Mouse (Mus musculus): ENCODE results near the gene Ctf2. TPM values are rescaled to one million over a fixed set of nuclear protein-coding genes. Genes with fewer than 3 reads are reported as not detected.

Ctf2 gene
- polyA plus RNA-seq, 2 experiments from 2014 or later, result not detected

DNA sequence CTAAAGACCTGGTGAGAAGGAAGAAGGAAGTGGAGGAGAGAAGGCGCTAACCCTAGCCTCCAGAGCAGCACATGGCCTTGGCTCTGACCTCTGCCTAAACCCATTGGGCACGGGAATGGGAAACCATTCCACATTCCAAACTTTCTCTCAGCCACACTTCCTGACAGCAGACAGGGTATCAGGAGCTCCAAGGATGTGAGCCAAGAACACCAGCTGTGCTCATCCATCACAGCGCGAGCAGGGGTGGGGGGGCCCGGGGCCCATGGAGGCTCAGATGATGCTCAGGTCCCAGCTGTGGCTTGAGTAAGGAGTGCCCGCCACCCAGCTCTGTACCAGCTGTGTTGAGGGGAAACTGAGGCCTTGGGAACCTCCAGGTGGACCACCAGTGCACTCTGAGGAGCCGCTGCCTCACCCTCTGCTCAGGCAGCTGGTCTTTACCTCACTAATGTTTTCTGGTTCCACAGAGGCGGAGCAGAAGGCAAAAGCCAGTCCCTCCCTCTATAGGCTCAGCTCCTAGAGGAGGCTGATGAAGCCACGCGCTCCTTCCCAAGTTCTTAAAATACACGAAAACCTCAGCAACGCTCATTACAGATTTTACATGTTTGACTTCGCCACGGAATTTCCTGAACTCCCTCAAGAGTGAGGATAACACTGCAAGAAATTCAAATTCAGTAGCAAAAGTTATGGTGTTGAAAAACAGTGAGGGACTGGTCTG, 46.5 kb downstream of the Ctf2 start:
- ATAC-seq, result no peak

DNA sequence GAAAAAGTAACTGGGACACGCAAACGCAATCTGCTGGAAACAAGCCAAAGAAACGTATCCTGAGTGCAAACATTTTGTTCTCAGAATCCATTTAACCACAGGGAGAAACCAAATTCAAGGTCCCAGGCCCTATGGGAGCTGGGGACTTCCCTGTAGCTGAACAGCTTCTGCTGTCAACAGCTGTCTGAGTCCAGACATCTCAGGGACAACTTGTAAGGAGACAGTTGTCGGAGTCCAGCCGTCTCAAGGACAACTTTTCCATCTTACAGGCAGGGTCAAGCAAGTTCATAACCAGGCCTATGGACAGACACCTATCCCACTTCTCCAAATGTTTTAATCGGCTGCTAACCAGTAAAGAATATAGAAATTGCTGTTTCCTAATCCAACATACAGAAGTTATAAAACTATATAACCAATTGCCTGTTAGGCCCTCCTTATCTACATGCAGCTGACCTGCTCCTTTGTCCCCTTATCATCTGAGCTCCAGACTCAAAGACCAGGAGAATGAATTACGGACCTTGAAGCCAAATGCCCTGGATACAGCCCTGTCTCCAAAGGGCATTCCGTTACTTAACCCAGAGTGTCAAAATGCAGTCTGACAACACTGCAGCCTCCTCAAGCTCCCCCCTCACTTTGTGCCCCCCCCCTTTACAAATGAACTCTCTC, 49.9 kb downstream of the Ctf2 start:
- ATAC-seq, result no peak

DNA sequence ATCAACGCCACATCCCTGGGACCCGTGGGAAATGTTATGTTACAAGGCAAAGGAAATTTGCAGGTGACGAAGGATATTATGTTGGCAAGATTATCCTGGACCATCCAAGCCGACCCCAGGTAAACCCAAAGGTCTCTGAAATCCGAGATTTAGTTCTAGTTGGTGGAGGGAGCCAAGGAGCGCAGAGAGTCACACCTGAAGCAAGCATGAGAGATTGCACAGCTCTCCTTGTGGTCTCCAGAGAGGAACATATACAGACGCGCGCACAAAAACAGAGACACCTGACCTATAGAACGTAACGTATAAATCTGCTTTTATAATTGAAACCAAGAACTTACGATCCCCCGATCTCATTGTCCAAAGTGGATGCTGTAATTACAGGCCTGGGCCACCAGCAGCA, 51.4 kb downstream of the Ctf2 start:
- no peak for ATAC-seq

DNA sequence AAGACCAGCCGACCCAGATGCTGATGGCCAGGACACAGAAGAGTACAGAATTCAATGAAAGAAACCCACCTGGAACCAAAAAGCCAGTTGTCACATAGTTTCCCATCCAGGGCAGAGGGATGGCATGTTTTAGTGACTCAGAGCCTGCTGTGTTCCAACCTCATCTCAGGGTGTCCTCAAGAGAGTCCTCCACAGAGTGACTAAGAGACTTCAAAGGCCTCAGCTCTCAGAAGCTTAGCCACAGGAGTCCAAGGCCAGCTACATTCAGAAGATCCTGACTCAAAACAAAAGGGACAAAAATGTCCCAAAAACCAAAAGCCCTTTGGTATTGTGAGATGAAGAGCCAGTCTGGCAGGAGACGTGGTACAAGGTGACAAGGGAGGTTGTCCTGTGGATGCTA, 53.2 kb downstream of the Ctf2 start:
- ATAC-seq, result no peak

DNA sequence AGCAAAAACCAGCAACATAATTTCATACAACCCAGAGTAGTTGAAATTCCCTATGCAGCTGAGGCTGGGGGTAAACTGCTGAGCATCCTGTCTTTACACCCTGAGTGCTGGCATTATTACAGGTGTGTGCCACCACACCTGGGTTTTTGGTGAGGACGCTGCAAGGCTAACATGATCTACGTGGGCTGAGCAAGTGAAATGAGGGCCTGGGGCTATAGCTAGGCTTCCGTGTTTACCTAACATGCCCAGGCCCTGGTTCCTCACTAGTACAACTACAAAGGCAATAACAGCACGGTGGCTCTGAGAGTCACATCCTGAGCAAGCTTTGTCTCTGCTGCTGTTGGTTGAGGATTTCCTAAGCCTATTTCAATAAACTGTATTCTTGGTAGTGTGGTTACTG, 54.4 kb downstream of the Ctf2 start:
- no peak for ATAC-seq

DNA sequence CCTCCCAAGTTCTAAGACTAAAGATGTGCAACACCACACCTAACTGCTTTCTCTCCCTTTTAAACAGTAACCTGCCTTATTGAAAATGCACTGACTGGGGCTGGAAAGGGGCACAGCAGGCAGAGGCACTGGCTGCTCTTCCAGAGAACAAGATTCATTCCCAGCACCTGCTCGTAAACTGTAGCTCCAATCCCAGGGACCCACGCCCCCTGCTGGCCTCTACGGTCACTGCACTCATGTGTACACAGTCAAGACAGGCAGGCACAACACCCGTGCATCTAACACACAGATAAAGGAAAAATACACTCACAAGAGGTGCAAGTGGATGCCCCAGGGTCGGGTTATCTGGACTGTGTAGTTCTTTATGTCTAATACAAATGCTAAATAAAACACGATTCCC, 54.9 kb downstream of the Ctf2 start:
- ATAC-seq, result no peak

DNA sequence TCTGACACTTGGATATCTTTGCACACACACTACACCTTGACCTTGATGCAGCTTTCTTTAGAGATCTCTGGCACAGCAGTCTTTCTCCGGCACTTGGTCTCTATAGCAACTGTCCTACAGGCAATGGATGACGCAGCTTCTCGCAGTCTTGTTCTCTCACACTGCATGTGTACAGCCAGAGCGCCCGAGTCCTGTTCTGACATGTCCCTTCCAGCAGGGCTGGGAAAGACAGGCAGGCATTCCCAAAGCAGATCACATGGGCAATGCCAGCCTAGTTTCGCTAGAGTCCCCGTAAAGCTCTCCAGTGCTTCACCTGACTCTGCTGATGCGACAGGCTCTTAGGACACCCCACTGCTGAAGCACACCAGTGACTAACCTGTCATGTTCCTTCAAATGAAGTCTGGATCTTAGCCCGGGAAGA, 56.6 kb downstream of the Ctf2 start:
- ATAC-seq, result no peak

DNA sequence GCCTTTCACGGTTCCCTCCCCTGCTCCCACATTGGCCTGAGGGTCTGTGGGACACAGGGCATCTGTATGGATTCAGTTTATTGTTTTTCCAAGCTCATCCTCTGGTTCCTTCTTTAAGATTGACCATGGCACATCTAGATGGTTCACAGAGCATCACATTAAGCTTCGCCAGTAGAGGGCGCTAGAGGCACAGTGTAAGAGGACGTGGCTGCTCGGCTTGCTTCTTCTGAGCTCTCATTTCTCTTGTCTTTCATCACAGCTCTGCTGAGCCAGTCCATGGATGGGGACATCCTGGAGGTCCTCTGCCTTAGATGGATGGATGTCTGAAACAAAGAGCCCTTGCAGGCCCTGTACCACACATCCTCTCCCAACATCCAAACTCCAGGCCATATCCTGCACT, 57.0 kb downstream of the Ctf2 start:
- no peak for ATAC-seq

DNA sequence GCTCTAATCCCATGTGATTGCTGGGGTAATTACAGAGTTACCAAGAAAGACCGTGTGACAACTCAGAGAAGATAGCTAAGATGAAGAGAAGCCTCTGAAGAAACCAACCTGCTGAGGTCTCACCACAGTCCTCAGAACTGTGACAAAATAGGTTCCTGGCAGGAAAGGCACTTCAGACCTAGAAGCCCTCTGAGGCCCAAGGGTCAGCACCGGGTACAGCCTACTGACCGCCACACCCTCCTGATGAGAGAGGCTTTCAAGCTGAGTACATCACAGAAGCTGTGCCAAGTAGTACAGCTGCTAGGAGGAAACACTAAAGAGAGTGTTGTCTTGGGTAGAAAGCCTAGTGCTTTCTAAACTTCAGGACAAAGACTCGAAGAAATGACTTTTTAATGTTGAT, 59.2 kb downstream of the Ctf2 start:
- ATAC-seq, result no peak

DNA sequence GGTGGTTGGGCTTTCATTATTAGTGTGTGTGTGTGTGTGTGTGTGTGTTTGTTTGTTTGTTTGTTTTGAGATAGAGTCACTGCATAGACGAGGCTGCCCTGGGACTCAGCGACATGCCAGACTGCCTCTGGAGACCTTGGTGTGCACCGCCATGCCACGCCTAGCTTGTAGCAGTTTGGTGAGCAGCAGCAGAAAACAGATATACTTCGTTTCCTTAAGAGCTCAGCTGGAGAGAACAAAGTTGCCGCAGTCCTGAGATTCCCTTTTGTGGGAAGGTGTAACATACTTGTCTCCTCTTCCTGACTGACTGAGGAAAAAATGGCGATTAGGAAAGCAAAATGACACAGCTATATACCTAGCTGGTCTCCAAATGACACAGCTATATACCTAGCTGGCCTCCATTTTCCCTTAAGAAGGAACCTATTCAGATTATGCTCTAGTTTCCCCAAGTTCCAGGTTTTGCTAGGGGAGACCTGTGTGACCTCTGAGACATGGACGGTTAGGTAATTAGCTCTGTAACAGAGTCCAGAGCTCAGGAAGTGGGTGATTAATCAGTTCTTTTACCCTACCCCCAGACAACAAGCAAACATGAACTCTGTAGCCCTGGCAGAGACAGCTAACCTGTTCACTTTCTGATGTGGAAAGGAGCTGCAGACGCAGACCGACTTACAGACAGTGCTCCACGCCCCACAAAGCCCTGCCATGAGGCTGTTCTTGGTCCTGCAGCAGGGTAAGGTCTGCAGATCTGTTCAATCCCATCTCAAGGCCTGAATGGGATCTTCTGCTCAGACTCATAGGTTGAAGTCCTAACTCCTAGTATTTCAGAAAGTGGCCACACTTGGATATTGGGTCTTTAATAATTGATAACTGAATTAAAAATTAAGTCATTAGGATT, 59.8 kb downstream of the Ctf2 start:
- ATAC-seq, result no peak

Other genes starting within 250 kb of the Ctf2 start
- gene Srcap, start 220.2 kb downstream of the Ctf2 start, polyA plus RNA-seq (2017; shearing (Covaris generic)), result 10 to 100 TPM in 1 of 2 experiments, 1 to 10 TPM in 1; 8.1 to 10.9 TPM
- 10 to 100 TPM; 19.2 to 20.0 TPM for gene Gm42715, start 212.6 kb downstream of the Ctf2 start, polyA plus RNA-seq (2017; shearing (Covaris generic))
- gene Tmem265, start 170.8 kb downstream of the Ctf2 start, polyA plus RNA-seq (2017; shearing (Covaris generic)), result 10 to 100 TPM; 52.4 to 58.5 TPM
- 10 to 100 TPM; 73.7 to 85.5 TPM for gene Phkg2, start 158.8 kb downstream of the Ctf2 start, polyA plus RNA-seq (2017; shearing (Covaris generic))
- gene Ccdc189, start 143.6 kb downstream of the Ctf2 start, polyA plus RNA-seq (2017; shearing (Covaris generic)), result 1 to 10 TPM in 1 of 2 experiments, under 1 TPM in 1; 0.57 to 1.4 TPM
- gene Rnf40, start 143.4 kb downstream of the Ctf2 start, polyA plus RNA-seq (2017; shearing (Covaris generic)), result 10 to 100 TPM; 25.3 to 26.1 TPM
- under 1 TPM in 1 of 2 experiments, not detected in 1; 0.18 TPM for gene Zfp629, start 116.4 kb downstream of the Ctf2 start, polyA plus RNA-seq (2017; shearing (Covaris generic))
- 1 to 10 TPM; 4.2 to 6.2 TPM for gene Bcl7c, start 23.2 kb downstream of the Ctf2 start, polyA plus RNA-seq (2017; shearing (Covaris generic))
- gene Ctf1, start 19.4 kb downstream of the Ctf2 start, polyA plus RNA-seq (2017; shearing (Covaris generic)), result not detected
- gene Fbxl19, start 12.4 kb upstream of the Ctf2 start, polyA plus RNA-seq (2017; shearing (Covaris generic)), result under 1 TPM; 0.36 to 0.83 TPM
- gene Orai3, start 37.6 kb upstream of the Ctf2 start, polyA plus RNA-seq (2017; shearing (Covaris generic)), result 10 to 100 TPM; 11.3 to 12.2 TPM
- gene Setd1a, start 44.5 kb upstream of the Ctf2 start, polyA plus RNA-seq (2017; shearing (Covaris generic)), result 1 to 10 TPM; 6.3 to 7.4 TPM
- not detected for gene Gm49388, start 53.4 kb upstream of the Ctf2 start, polyA plus RNA-seq (2017; shearing (Covaris generic))
- 1 to 10 TPM; 5.2 to 5.7 TPM for gene Hsd3b7, start 68.4 kb upstream of the Ctf2 start, polyA plus RNA-seq (2017; shearing (Covaris generic))
- 10 to 100 TPM; 49.3 to 54.6 TPM for gene Stx4a, start 92.1 kb upstream of the Ctf2 start, polyA plus RNA-seq (2017; shearing (Covaris generic))
- gene Stx1b, start 92.4 kb upstream of the Ctf2 start, polyA plus RNA-seq (2017; shearing (Covaris generic)), result under 1 TPM in 1 of 2 experiments, not detected in 1; 0.62 TPM
- 10 to 100 TPM; 20.0 to 28.1 TPM for gene Zfp646, start 144.1 kb upstream of the Ctf2 start, polyA plus RNA-seq (2017; shearing (Covaris generic))
- 10 to 100 TPM; 10.4 to 11.0 TPM for gene Zfp668, start 144.7 kb upstream of the Ctf2 start, polyA plus RNA-seq (2017; shearing (Covaris generic))
- under 1 TPM in 1 of 2 experiments, not detected in 1; 0.22 TPM for gene Prss53, start 158.8 kb upstream of the Ctf2 start, polyA plus RNA-seq (2017; shearing (Covaris generic))
- gene Gm21974, start 163.3 kb upstream of the Ctf2 start, polyA plus RNA-seq (2017; shearing (Covaris generic)), result not detected
- 10 to 100 TPM; 20.9 to 31.8 TPM for gene Vkorc1, start 163.5 kb upstream of the Ctf2 start, polyA plus RNA-seq (2017; shearing (Covaris generic))
- 10 to 100 TPM; 62.4 to 77.7 TPM for gene Bckdk, start 171.9 kb upstream of the Ctf2 start, polyA plus RNA-seq (2017; shearing (Covaris generic))
- gene Kat8, start 180.3 kb upstream of the Ctf2 start, polyA plus RNA-seq (2017; shearing (Covaris generic)), result 10 to 100 TPM; 29.9 to 32.1 TPM
- not detected for gene Prss8, start 197.9 kb upstream of the Ctf2 start, polyA plus RNA-seq (2017; shearing (Covaris generic))
- gene Prss36, start 214.6 kb upstream of the Ctf2 start, polyA plus RNA-seq (2017; shearing (Covaris generic)), result 1 to 10 TPM; 2.1 to 3.6 TPM
- gene Fus, start 235.3 kb upstream of the Ctf2 start, polyA plus RNA-seq (2017; shearing (Covaris generic)), result 10 to 100 TPM; 36.5 to 39.3 TPM

Measured in activated CD4-positive, CD25-positive, alpha-beta regulatory T cell, adult 4 months (primary cell).